Mouse (Mus musculus) layer of hippocampus, adult 9-10 months (tissue): Measurements from ENCODE around the gene Dnlz.

Experiments used
- DNase-seq: peaks from one replicate; pipeline ENCODE4 v3.0.0; 2022; ENCODE audit warnings: low spot score

The Dnlz gene

DNA sequence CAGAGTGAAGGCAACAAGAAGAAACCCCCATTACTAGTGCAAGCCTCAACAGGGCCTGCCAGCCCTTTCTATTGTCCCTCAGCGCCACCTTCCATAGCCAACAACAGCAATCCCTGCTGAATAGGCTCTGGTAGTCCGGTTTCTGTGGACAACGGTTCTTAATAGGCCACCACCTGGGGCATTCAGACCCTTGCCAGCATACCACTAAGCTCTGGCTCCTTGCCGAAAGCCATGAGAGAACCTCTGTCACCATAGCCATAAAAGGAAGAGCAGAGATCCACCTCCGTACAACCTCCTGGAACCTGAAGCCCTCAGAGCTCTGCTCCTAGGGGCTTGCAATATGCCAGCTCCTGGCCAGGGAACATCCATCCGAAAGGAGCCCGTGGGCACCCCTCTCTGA is 52.6 kb downstream of the Dnlz start:
- no peak for DNase-seq

DNA sequence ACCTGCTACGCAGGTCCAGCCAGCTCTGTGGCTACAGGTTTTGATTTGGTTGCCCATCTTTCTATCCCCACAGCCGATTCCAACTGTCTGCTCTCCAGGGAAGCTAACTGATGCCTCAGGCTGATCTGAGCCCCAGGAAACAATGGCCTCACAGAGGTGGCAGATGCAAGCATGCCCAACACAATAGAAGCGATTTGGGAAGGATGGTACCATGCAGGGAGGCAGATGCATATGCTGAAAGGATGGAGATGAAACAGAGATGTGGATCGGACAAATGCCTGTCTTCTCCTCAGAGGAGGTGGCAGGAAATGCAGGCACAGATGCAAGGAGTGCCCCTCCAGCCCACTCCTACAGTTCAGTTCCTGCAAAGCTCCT is 53.1 kb downstream of the Dnlz start:
- no peak for DNase-seq

DNA sequence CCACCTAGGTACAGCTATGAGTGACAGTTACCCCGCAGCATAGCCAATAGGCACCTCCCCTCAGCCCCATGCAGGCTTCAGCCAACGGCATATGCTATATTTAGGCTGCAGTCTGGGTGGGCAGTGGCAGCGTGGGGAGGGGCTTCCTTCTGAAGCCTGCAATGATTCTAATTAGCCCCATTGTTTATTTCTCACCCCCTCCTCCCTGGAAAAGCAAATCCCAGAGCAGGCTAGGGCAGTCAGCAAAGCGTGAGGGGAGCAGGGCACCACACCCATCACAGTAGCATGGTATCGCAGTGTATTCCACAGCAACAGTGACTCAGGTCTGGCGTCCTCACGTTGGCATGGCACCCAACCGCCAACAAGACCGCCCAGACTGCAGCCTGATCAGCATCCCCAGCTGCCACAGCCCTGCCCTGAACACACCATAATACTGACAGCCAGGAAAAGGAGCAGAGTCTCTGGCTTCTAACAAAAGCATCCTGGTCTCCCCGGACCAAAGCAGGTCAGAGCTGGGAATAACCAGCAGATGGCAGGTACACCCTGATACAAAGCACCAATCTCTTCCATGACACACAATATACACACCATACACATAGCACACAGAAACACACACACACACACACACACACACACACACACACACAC is 53.6 kb downstream of the Dnlz start:
- DNase-seq: no peak
